Mouse (Mus musculus) ovary, postnatal 36 days (tissue): ENCODE measurements around the gene Rpl7a.
"Not testable (repeated sequence)": the region's sequence is repeated elsewhere in the genome, so short reads cannot be mapped to it uniquely, and the experiment has no call there.

Experiments used
- DNase-seq: peaks from one replicate; pipeline ENCODE4 v3.0.0; 2022; ENCODE audit warnings: low spot score, mixed read lengths

Gene Rpl7a

GRCm38 (mm10) chr2:26910124-26910993 lies at the start of gene Rpl7a, which contains the start of gene Med22:
TSS of gene Rpl7a (plus strand) at chr2:26910764.
TSS of gene Med22 (minus strand) at chr2:26910677.
- peak; percentile 100 for DNase-seq

GRCm38 (mm10) chr2:26862856-26863255 lies 47.7 kb upstream of the Rpl7a start:
- no peak for DNase-seq

GRCm38 (mm10) chr2:26864879-26865278 lies 45.7 kb upstream of the Rpl7a start, which contains the start of gene Abo:
TSS of gene Abo (minus strand) at chr2:26864979.
- no peak for DNase-seq

DNA sequence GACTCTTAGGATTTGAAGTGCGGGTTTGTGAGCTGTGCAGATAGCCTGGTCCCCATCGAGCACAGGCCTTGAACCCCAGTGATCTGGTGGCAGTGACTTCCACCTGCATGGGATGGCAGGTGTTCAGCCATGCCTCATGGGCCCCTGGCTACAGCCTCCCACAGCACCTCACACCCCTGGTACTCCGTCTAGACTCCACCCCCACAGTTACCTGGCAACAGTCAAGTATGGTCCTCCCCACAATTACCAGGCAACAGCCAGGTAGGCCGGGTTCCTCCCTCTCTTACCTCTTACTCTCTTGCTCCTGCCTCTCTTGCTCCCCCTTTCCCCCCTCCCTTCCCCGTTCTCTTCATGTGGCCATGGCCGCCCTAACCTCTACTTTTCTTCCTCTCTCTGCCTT lies 39.9 kb upstream of the Rpl7a start:
- DNase-seq, result no peak

DNA sequence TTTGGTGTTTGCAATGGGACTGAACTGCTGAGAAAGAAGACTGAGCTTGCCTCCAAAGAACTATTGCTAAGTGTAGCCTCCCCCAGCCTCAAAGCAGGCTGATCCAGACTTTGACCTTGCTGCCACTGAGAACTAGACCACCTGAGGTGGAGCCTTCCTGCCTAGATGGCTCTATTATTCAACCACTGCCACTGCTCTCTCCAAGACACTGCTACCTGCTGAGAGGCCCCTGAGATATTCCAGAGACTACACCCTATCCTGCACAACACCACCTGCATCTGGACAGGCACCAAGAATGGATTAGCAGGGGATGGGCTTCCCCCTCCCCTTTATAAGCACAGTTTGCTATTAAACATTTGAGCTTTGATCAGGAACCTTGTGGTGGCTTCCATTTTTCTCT lies 32.0 kb upstream of the Rpl7a start:
- DNase-seq, result no peak

DNA sequence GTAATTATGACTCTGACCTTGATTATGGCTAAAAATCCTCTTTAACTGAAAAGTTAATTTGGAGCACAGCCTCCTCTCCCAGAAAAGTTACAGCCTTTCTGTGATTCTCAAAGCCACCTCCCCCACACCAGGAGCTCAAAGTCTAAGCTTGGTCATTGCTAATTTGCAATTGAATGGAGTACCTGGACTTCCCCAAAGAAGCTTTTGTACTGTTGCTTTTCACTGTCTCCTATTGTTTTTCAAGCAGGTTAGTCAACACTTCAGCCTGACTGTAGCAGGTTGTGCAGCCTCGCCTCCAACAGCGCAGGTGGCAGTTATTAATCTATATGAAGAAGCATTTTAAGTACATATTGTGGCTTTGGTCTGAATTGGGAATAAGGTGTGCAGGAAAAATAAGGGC lies 25.0 kb upstream of the Rpl7a start:
- not testable (repeated sequence) for DNase-seq

GRCm38 (mm10) chr2:26886170-26886569 lies 24.4 kb upstream of the Rpl7a start:
- DNase-seq, result not testable (repeated sequence)

DNA sequence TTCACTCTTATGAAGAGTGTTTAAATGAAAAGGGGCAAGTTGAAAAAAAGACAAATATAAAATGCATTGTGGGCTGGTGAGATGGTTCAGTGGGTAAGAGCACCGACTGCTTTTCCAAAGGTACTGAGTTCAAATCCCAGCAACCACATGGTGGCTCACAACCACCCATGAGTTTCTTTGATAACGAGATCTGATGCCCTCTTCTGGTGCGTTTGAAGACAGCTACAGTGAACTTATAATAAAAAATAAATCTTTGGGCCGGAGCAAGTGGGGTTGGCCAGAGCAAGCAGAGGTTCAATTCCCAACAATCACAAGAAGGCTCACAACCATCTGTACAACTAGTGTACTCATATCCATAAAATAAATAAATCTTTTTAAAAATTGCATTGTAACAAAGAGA lies 14.7 kb upstream of the Rpl7a start:
- no peak for DNase-seq

DNA sequence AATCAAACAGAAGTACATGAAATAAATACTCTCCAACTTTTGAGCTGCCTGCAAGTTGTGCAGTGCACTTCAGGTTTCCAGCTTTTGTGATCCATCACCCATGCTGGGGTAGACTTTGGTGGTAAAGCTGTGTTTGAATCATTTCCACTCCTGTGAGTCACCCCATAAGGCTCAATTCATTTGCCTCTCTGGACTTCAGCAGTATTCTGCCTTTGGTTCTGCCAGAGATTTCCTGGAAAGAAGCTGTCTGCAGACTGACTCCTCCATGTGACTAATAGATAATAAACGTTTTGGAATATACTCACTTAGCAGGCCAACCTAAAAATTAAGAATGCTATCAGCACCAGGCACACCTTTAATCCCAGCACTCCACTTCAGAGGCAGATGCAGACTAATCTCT lies 9.8 kb upstream of the Rpl7a start:
- DNase-seq, result no peak

- peak; percentile 1 for DNase-seq
These were observed 8.6 kb upstream of the Rpl7a start for GRCm38 (mm10) chr2:26901834-26902400.

- DNase-seq, result peak; percentile 93
These were observed 7.9 kb upstream of the Rpl7a start, which contains the start of gene Surf6 for GRCm38 (mm10) chr2:26902467-26903220. TSS of gene Surf6 (minus strand) at chr2:26902879.

DNA sequence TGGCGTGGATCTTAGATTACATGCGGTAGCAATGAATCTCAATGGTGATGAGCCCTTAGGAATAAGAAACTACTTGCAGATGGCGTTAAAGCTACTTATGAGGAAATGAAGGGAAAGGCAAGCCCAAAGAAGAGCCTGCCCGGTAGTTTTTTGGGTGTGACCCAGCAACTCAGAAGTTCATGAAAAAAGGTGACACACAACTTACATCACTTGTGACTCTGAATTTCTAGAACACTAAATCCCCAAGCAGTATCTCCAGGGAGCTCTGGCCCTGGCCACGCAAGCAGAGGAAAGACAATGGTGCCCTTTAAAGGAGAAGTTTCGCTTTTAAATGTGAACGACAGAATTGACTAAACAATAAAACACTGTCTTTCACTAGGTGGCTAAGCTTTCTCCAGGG lies 7.3 kb upstream of the Rpl7a start:
- DNase-seq, result peak; percentile 3

GRCm38 (mm10) chr2:26905936-26906335 lies 4.6 kb upstream of the Rpl7a start:
- DNase-seq, result no peak

- no peak for DNase-seq
These were observed 4.1 kb upstream of the Rpl7a start for GRCm38 (mm10) chr2:26906431-26906830.

DNA sequence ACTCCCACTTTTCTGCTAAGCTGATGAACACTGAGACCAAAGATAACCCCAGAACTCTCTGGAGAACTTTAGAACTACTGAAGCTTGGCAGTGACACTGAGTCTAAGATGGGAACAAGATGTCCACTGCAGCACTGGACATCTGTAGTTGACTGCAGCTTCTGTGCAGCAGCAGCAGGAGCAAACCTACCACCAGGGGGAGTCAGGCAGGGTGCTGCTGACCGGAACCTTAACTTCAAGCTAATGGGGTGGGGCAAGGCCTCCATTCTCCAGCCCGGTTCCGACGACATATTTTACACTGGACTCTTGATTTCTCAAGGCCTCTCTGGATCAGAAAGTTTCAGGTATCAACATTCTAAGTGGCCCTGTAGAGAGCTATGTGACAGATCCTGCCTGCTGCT lies 3.5 kb upstream of the Rpl7a start:
- no peak for DNase-seq

DNA sequence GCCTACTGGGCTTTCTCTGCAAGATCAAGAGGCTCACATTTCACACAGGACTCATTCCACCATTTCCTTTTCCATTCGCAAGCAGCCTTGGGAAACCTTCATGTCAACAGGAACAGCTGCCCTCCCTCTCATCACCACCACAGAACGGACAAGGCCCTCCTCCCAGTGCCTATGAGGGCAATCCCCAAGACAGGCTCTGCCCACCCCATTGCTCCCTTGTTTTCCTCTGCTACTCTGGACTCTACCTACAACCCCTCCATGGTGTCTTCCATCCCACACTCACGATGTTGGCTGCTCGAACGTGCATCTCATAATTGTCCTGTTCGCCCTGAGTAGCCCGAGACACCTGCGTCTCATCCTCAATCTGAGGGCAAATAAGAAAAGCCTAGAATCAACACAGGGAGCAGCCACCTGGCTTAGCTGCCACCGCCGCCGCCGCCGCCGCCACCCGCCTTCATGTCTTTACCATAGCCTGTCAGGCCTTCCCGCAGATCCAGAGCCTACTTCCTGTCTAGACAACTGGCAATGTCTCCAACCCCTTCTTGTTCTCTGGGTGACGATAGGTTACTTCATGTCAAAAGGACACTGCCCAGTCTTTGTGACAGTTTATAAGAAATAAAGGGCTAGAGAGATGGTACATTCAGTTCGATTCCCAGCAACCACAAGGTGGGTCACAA lies 1.7 kb upstream of the Rpl7a start:
- no peak for DNase-seq

DNA sequence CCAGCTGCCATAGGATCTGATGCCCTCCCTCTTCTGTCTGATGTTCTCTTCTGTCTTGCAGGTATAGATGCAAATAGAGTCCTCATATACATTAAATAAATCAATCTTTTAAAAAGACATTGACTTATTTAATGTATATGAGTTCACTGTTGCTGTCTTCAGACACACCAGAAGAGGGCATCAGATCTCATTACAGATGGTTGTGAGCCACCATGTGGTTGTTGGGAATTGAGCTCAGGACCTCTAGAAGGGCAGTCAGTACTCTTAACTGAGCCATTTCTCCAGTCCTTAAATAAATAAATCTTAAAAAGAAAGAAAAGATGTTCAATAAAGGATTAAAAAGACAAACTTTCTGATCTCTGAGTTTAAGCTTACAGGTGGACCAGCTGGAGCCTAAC lies 1.2 kb upstream of the Rpl7a start:
- DNase-seq, result no peak

DNA sequence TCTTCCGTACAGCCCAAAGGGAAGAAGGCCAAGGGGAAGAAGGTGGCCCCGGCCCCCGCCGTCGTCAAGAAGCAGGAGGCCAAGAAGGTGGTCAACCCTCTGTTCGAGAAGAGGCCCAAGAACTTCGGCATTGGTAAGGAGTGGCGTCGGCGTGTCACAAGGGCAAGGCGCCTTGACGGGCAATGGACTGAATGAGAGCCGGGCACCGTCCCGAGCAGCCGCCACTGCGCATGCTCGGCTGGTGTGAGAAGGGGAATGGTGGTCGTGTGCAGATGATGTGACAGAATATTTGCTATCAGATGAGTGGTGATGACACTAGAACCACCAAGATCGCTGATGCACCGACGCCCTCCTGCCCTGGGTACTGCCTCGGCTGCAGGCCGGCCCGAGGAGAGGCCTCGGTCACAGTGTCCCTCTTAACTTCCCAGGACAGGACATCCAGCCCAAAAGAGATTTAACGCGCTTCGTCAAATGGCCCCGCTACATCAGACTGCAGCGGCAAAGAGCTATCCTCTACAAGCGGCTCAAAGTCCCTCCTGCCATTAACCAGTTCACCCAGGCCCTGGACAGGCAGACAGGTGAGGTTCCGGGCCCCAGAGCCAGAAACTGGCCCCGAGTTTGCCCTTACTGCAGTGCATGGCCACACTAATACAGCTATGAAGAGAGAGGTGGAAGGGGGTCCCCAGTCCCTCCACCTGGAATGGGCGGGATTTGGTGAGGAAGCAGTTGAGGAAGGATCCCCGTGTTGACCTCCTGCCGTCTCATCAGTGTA lies 616 bp downstream of the Rpl7a start:
- peak; percentile 63 for DNase-seq

DNA sequence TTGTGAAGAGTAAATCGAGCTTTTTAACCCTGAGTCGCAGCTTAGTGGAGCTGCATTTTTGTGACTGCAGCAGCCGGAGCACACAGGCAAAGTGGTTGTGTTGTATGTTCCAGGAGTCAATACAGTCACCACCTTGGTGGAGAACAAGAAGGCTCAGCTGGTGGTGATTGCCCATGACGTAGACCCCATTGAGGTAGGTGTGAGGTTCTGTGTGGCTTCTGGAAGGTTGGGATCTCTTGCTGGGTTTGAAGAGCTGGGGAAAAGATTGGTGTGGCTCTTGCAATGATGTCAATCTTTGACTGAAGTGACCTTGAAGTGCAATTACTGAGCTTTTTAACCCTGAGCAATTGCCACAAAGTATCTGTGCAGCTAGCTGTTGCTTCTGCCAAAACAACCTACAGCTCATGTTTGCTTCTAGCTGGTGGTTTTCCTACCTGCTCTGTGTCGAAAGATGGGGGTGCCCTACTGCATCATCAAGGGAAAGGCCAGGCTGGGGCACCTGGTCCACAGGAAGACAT lies 1.7 kb downstream of the Rpl7a start:
- DNase-seq, result no peak

DNA sequence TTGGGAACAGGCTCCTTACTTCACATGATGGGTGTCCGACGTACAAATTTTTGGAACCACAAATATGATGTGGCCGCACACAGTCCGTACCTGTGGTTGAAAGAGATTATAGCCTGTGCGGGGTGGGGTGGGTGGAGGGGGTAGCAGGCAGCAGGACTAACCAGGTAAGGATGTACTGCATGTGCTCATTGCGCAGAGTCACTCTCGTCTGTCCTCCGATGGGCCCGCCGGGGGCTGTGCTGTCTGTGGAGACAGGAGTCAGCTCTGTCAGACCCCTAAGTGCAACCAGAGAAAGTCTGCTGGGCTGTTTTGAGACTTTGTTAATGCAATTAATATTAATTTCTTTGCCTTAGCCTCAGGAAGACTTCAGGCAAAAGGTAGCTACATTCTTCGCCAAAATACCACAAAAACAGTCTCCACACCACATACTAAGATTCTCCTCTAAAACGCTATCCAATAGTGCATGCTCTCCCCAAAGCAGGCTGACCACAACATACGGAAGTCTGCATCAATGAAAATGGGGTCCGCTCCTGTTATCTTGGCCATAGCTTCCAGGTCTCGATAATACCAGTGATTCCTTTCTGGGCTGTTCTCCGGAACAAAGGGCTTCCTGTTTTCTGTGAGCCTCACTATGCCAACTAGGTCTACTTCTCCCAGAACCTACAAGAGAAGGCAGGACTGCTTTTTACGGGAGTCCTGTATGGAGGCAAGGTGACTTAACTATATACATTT lies 3.0 kb downstream of the Rpl7a start:
- no peak for DNase-seq
